Mouse (Mus musculus): ENCODE data around the gene Apmap. TPM values are rescaled to one million over a fixed set of nuclear protein-coding genes. Genes with fewer than 3 reads are reported as not detected.

Apmap gene
- 41.6 and 42.7 TPM in 2 replicates for polyA plus RNA-seq (2016; fragmentation: Nextera tagmentation; extraction: Ambion mirVana)

- peak; percentile 99 for ATAC-seq (ENCODE audit: low FRiP score, low read depth)
- WGBS: under 1% methylated on average over 42 of the region's 42 CpGs
- H3K36me3 ChIP-seq: no peaks in the 10 kb centered on the region
- no peaks in the 10 kb centered on the region for H3K27me3 ChIP-seq (replicated peaks)
- H3K4me2 ChIP-seq (replicated peaks): peak within 1 kb of the TSS; percentile 86
- H3K4me1 ChIP-seq: peaks cover 9% of the 10 kb centered on the region
- peak within 1 kb of the TSS; percentile 84 for H3K9ac ChIP-seq
- no peak within 1 kb of the TSS for H3K27ac ChIP-seq
- H3K4me3 ChIP-seq: peak within 1 kb of the TSS; percentile 73
- no peaks in the 10 kb centered on the region for H3K9me3 ChIP-seq
Measured at GRCm38 (mm10) chr2:150608087-150608799, at the start of gene Apmap. Gene Apmap (minus strand): TSS chr2:150608567.

GRCm38 (mm10) chr2:150656975-150657768 lies 48.8 kb upstream of the Apmap start:
- peaks cover 14% of the 10 kb centered on the region; the same call in 1 of the 2 replicates for H3K4me1 ChIP-seq
- ATAC-seq (ENCODE audit: low FRiP score, low read depth): peak; percentile 91
- H3K9ac ChIP-seq: no peak overlapping the region
- 0 out of 2 replicates have a peak overlapping the region, but pooled peaks have one; percentile 26 for H3K27ac ChIP-seq
- H3K4me2 ChIP-seq (replicated peaks): 0 out of 2 replicates have a peak overlapping the region, but pooled peaks have one; percentile 14
- H3K9me3 ChIP-seq: peaks cover 5% of the 10 kb centered on the region; the same call in 1 of the 2 replicates
- 42% methylated on average over 8 of the region's 8 CpGs for WGBS
- no peak overlapping the region for H3K4me3 ChIP-seq
- H3K36me3 ChIP-seq: peaks cover 12% of the 10 kb centered on the region; the same call in 1 of the 2 replicates
- no peaks in the 10 kb centered on the region for H3K27me3 ChIP-seq (replicated peaks)

- Histone ChIP-seq H3K9me3 (peaks cover 5% of the 10 kb centered on the region; the same call in 1 of the 2 replicates), H3K27ac (no peak overlapping the region), H3K36me3 (peaks cover 12% of the 10 kb centered on the region; the same call in 1 of the 2 replicates), H3K9ac (no peak overlapping the region), H3K4me1 (peaks cover 19% of the 10 kb centered on the region), H3K4me2 (replicated peaks) (no peak overlapping the region), H3K4me3 (no peak overlapping the region), H3K27me3 (replicated peaks) (no peaks in the 10 kb centered on the region)
- ATAC-seq (ENCODE audit: low FRiP score, low read depth): no peak
- 94% methylated on average over 3 of the region's 3 CpGs for WGBS
Measured at GRCm38 (mm10) chr2:150656112-150656511, 47.7 kb upstream of the Apmap start.

GRCm38 (mm10) chr2:150655290-150655689 lies 46.9 kb upstream of the Apmap start:
- Histone ChIP-seq H3K4me2 (replicated peaks) (no peak overlapping the region), H3K4me3 (no peak overlapping the region), H3K36me3 (peaks cover 12% of the 10 kb centered on the region; the same call in 1 of the 2 replicates), H3K9me3 (peaks cover 5% of the 10 kb centered on the region; the same call in 1 of the 2 replicates), H3K9ac (no peak overlapping the region), H3K4me1 (peaks cover 27% of the 10 kb centered on the region), H3K27ac (no peak overlapping the region), H3K27me3 (replicated peaks) (no peaks in the 10 kb centered on the region)
- WGBS: 89% methylated on average over 6 of the region's 6 CpGs
- no peak for ATAC-seq (ENCODE audit: low FRiP score, low read depth)

GRCm38 (mm10) chr2:150654814-150655213 lies 46.4 kb upstream of the Apmap start:
- ATAC-seq (ENCODE audit: low FRiP score, low read depth): no peak
- 85% methylated on average over 2 of the region's 2 CpGs for WGBS
- H3K9me3 ChIP-seq: peaks cover 5% of the 10 kb centered on the region; the same call in 1 of the 2 replicates
- H3K4me1 ChIP-seq: peaks cover 32% of the 10 kb centered on the region
- no peak overlapping the region for H3K4me3 ChIP-seq
- H3K36me3 ChIP-seq: peaks cover 12% of the 10 kb centered on the region; the same call in 1 of the 2 replicates
- H3K27ac ChIP-seq: no peak overlapping the region
- no peaks in the 10 kb centered on the region for H3K27me3 ChIP-seq (replicated peaks)
- H3K9ac ChIP-seq: no peak overlapping the region
- H3K4me2 ChIP-seq (replicated peaks): no peak overlapping the region

- H3K4me1 ChIP-seq: peaks cover 29% of the 10 kb centered on the region
- no peak overlapping the region for H3K9ac ChIP-seq
- H3K27me3 ChIP-seq (replicated peaks): no peaks in the 10 kb centered on the region
- WGBS: 63% methylated on average over 9 of the region's 9 CpGs
- no peak overlapping the region for H3K4me3 ChIP-seq
- no peak overlapping the region for H3K27ac ChIP-seq
- H3K36me3 ChIP-seq: no peaks in the 10 kb centered on the region
- no peak for ATAC-seq (ENCODE audit: low FRiP score, low read depth)
- no peak overlapping the region for H3K4me2 ChIP-seq (replicated peaks)
- H3K9me3 ChIP-seq: peaks cover 5% of the 10 kb centered on the region; the same call in 1 of the 2 replicates
Measured at GRCm38 (mm10) chr2:150651366-150651765, 43.0 kb upstream of the Apmap start.

GRCm38 (mm10) chr2:150650511-150651074 lies 42.2 kb upstream of the Apmap start:
- peaks cover 27% of the 10 kb centered on the region for H3K4me1 ChIP-seq
- no peak overlapping the region for H3K27ac ChIP-seq
- H3K27me3 ChIP-seq (replicated peaks): no peaks in the 10 kb centered on the region
- 8% methylated on average over 7 of the region's 7 CpGs for WGBS
- H3K9me3 ChIP-seq: peaks cover 4% of the 10 kb centered on the region; the same call in 1 of the 2 replicates
- H3K4me2 ChIP-seq (replicated peaks): peak overlapping the region; percentile 16; the same call in 1 of the 2 replicates
- peak; percentile 21; the same call in 1 of the 2 replicates for ATAC-seq (ENCODE audit: low FRiP score, low read depth)
- no peak overlapping the region for H3K9ac ChIP-seq
- H3K36me3 ChIP-seq: no peaks in the 10 kb centered on the region
- H3K4me3 ChIP-seq: no peak overlapping the region

GRCm38 (mm10) chr2:150648300-150648895 lies 40.0 kb upstream of the Apmap start:
- no peak for ATAC-seq (ENCODE audit: low FRiP score, low read depth)

GRCm38 (mm10) chr2:150647681-150648299 lies 39.4 kb upstream of the Apmap start:
- 81% methylated on average over 14 of the region's 14 CpGs for WGBS
- H3K27me3 ChIP-seq (replicated peaks): no peaks in the 10 kb centered on the region
- ATAC-seq (ENCODE audit: low FRiP score, low read depth): no peak
- H3K27ac ChIP-seq: no peak overlapping the region
- no peak overlapping the region for H3K4me2 ChIP-seq (replicated peaks)
- H3K9me3 ChIP-seq: no peaks in the 10 kb centered on the region
- peaks cover 31% of the 10 kb centered on the region for H3K4me1 ChIP-seq
- no peak overlapping the region for H3K4me3 ChIP-seq
- H3K9ac ChIP-seq: no peak overlapping the region
- H3K36me3 ChIP-seq: no peaks in the 10 kb centered on the region

More at GRCm38 (mm10) chr2:150648300-150648895, 40.0 kb upstream of the Apmap start:
- Histone ChIP-seq H3K36me3 (no peaks in the 10 kb centered on the region), H3K27me3 (replicated peaks) (no peaks in the 10 kb centered on the region), H3K9me3 (no peaks in the 10 kb centered on the region), H3K27ac (no peak overlapping the region), H3K4me2 (replicated peaks) (no peak overlapping the region), H3K9ac (no peak overlapping the region), H3K4me3 (no peak overlapping the region), H3K4me1 (peaks cover 27% of the 10 kb centered on the region)
- WGBS: 62% methylated on average over 13 of the region's 13 CpGs

GRCm38 (mm10) chr2:150646411-150647121 lies 38.2 kb upstream of the Apmap start:
- Histone ChIP-seq H3K36me3 (no peaks in the 10 kb centered on the region), H3K9me3 (no peaks in the 10 kb centered on the region), H3K27ac (no peak overlapping the region), H3K4me2 (replicated peaks) (no peak overlapping the region), H3K9ac (no peak overlapping the region), H3K4me3 (no peak overlapping the region), H3K27me3 (replicated peaks) (no peaks in the 10 kb centered on the region), H3K4me1 (peaks cover 37% of the 10 kb centered on the region)
- 85% methylated on average over 8 of the region's 8 CpGs for WGBS
- ATAC-seq (ENCODE audit: low FRiP score, low read depth): no peak

GRCm38 (mm10) chr2:150645225-150645624 lies 36.9 kb upstream of the Apmap start:
- WGBS: 78% methylated on average over 4 of the region's 4 CpGs
- ATAC-seq (ENCODE audit: low FRiP score, low read depth): no peak

More at GRCm38 (mm10) chr2:150645225-150645624, 36.9 kb upstream of the Apmap start:
- Histone ChIP-seq H3K4me2 (replicated peaks) (no peak overlapping the region), H3K9ac (no peak overlapping the region), H3K27ac (peak overlapping the region; percentile 87), H3K36me3 (no peaks in the 10 kb centered on the region; the same call in 1 of the 2 replicates), H3K9me3 (no peaks in the 10 kb centered on the region), H3K4me3 (no peak overlapping the region), H3K4me1 (peaks cover 24% of the 10 kb centered on the region), H3K27me3 (replicated peaks) (no peaks in the 10 kb centered on the region)
